Mouse (Mus musculus) lung, adult 18-20 months (tissue): ENCODE measurements around the gene Slc20a1.

Source experiments
- DNase-seq, 2 experiments: peaks; one replicate each; pipeline ENCODE4 v3.0.0; 2022; ENCODE audit warnings: mixed read lengths in 2 of 2

The Slc20a1 gene

DNA sequence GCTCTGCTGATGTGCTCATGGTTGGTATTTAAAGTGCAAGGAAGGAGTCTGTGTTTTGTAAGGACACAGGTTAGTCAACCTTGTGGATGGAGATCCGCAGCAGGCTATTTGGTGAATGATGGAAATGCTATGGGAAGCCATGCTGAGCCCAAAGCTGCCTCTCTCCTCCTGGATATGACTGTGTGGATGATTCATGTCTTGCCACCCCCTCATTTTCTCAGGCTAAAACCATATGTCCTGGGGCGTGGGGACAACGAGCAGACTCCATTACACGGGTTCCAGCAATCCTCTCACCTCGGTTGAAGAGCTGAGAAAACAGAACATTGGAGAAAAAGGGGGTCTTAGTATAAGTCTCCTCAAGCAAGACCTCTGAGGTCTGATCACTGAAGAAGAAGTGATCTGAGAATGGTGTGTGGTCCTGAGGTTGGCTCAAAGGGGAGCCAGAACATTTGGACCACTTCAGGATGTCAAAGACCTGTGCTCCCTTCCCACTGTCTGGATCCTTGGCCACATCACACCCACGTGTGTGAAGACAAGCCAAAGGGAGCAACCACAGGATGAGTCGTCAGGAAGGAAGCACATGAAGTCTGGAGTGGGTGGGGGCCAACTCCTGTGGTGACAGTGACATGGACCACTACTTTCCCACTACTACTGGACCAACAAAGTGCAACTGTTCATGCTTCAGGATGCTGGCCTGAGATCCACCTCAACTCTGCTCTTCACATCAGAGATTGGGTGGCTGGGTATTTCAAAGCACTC lies 6.0 kb upstream of the Slc20a1 start:
- no peak for DNase-seq

DNA sequence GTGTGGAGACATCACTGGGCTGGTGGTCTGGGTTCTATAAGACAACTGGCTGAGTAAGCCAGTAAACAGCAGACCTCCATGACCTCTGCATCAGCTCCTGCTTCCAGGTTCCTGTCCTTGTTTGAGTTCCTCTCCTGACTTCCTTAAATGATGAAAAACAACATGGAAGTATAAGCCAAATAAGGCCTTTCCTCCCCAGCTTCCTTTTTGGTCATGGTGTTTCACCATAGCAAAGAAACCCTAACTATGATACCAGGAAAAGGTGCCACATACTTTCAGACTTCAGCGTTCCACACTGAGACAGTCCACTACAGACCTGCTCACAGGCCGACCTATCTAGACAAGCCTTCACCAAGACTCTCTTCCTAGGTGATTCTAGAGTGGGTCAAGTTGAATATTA lies 2.2 kb upstream of the Slc20a1 start:
- DNase-seq, result no peak

GRCm38 (mm10) chr2:129197197-129197596 lies 1.4 kb upstream of the Slc20a1 start:
- no peak for DNase-seq

GRCm38 (mm10) chr2:129197843-129198435 lies 625 bp upstream of the Slc20a1 start:
- no peak for DNase-seq

DNA sequence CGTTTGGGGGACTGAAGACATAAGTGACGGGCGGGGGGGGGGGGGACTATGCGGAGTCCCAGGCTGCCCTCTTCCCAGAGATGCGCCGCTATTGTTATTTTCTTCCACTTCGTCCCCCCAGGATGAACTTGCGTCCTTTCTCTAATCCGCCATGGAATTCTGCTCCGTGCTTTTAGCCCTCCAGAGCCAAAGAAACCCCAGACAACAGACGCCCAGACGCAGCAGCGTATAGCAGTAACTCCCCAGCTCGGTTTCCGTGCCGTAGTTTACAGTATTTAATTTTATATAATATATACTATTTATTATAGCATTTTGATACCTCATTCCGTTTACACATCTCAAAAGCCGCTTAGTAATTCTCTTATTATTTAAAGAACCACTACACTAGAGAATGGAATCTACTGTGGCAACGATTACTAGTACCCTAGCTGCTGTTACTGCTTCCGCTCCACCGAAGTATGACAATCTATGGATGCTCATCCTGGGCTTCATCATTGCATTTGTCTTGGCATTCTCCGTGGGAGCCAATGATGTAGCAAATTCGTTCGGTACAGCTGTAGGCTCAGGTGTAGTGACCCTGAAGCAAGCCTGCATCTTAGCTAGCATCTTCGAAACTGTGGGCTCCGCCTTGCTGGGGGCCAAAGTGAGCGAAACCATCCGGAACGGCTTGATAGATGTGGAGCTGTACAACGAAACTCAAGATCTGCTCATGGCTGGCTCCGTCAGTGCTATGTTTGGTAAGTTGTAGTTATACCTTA lies 943 bp downstream of the Slc20a1 start:
- DNase-seq, result no peak

- DNase-seq, result no peak
Observed at GRCm38 (mm10) chr2:129205000-129205399, 6.4 kb downstream of the Slc20a1 start.

- DNase-seq, result peak in 1 of 2 experiments; percentile 36
Observed at GRCm38 (mm10) chr2:129206824-129207223, 8.3 kb downstream of the Slc20a1 start.

DNA sequence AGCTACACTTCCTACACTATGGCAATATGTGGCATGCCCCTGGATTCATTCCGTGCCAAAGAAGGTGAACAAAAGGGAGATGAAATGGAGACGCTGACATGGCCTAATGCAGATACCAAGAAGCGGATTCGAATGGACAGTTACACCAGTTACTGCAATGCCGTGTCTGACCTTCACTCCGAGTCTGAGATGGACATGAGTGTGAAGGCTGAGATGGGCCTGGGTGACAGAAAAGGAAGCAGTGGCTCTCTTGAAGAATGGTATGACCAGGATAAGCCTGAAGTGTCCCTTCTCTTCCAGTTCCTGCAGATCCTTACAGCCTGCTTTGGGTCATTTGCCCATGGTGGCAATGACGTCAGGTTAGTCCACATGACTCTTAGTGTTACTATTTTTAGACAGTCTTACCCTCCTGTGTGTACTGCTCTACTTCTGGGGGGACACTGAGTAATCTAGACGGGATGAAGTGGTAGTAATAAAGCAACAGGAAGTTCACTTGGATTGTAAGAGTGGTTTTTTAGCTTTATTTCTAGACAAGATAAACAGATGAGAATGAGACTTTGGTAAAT lies 9.7 kb downstream of the Slc20a1 start:
- no peak for DNase-seq

DNA sequence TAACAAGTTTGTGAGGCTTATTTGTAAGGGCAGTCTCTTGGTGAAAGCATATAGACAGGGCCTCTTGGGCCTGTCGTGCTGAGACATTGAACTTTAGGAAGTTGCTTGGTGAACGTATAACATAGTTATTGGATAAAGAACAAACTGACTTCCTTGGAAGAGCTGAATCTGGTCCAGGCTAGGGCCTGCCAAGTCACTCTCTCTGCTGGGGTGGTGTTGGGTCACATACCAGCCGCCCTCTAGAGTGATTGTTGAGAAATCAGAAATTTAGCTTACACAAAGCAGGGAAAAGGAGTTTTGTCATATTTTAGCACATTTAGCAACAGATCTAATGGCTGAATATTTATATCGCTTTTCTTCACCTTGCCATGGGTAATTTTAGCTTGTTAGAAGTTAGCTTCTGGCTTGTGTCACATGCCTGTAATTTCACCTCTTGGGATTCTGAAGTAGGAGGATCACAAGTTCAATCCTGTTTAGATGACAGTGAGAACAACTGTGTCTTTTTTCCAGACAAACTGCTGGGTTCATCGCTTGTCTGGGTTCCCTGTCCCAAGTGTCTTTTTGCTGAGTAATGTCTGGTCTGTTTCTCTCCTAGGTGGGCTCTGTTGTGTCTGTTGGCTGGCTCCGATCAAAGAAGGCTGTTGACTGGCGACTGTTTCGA lies 11.7 kb downstream of the Slc20a1 start:
- DNase-seq, result no peak

GRCm38 (mm10) chr2:129211255-129211654 lies 12.7 kb downstream of the Slc20a1 start:
- DNase-seq, result no peak

GRCm38 (mm10) chr2:129211957-129212356 lies 13.4 kb downstream of the Slc20a1 start:
- no peak for DNase-seq

- DNase-seq, result peak; percentile 20 to 37
Observed at GRCm38 (mm10) chr2:129212566-129212965, 14.0 kb downstream of the Slc20a1 start.

DNA sequence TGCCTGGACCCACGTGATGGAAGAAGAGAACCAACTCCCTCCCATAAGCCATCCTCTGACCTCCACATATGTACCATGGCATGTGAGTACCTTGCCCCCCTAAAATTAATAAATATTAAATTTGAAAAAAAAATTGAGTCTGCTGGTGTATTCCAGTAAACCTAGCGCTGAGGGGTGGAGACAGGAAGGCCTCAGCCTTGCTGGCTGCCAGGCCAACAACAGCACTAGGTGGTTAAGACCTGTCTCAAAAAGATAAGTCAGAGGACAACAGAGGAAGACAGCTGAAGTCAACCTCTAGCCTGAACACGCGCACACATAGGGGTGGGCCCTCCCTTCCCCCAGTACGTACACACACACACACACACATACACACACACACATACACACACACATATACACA lies 16.2 kb downstream of the Slc20a1 start:
- DNase-seq, result no peak

GRCm38 (mm10) chr2:129217612-129218185 lies 19.1 kb downstream of the Slc20a1 start:
- DNase-seq, result no peak

DNA sequence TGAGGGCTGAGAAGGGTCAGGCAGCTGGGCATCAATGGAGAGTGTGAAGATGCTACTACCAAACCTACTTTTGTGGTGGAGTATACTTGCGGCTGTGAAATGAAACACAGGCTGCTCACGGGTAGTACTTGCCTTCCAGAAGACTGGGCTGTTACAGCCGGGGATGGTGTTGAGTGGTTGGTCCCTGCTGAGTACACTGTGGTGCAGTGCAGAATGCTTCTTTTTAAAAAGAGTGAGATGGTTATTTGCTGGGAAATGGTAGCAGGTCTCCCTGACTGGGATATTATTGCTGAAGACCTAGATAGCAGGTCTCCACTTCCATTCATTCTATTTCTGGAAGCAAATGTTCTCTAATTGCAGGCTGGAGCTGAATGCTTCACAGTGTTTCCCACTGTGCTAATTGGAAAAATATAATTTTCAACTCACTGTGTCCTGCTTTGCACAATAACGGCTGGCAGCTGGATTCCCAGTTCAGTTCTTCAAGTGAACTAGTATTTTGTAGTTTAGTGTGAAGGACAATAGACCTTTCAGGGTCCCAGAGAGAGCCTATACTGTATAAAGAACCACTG lies 20.1 kb downstream of the Slc20a1 start:
- DNase-seq, result no peak

DNA sequence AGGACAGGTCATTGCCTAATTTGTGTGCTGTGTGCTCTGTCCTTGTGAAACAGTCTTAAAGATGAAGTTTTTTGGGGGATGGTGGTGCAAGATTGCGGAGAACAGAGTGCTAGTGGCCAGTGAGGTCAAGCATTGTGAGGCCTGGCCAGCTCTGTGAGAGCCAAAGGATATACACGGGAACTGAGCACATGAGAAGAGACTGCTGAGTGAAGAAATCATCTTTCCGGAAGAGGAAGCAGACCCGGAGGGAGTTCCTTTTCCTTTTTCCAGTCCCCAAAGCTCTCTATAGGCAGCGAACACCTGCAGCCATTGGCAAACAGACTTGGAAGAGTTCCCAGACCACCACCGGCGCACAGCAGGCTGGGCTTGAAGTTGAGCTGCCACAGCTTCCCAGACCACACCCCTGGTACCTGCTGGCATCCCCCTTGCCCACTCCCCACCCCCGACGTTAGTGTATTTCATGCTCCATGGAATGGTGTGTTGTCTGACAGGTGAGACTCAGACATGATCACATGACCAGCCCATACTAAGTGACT lies 22.6 kb downstream of the Slc20a1 start:
- DNase-seq, result no peak

- DNase-seq, result no peak
Observed at GRCm38 (mm10) chr2:129224178-129224577, 25.6 kb downstream of the Slc20a1 start.

DNA sequence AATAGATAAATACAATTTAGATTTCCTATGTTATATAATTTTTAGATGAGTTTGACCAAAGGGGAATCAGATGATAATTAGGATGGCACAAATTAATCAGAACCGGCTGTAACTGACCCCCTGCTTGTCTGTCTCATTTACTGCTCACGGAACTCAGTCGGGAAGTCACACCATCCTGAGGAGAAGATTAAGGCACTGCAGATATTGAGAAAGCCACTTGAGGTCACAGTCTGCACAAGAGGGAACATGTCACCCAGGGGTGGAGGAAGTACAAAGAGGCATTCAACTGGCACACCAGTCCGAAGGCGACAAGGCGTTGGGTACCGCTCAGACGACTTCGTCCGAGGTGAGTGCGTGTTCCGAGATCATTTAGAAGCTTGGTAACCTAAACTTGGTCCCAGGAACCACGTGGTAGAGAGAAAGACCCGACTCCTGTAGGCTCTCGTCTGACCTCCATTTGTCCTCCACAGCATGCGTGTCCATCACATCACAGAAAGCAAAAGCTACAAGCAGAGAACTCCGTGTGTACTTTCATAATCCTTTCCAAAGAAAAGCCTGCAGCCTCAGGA lies 26.8 kb downstream of the Slc20a1 start:
- DNase-seq, result no peak

GRCm38 (mm10) chr2:129226296-129226851 lies 27.8 kb downstream of the Slc20a1 start:
- DNase-seq, result no peak

- no peak for DNase-seq
Observed at GRCm38 (mm10) chr2:129227011-129227529, 28.5 kb downstream of the Slc20a1 start.

GRCm38 (mm10) chr2:129227709-129228108 lies 29.1 kb downstream of the Slc20a1 start:
- no peak for DNase-seq
